Mouse (Mus musculus) intestine, embryonic 14.5 days (tissue): ENCODE data around the gene Atp11a. TPM values are rescaled to one million over a fixed set of nuclear protein-coding genes. Genes with fewer than 3 reads are reported as not detected.

Experiments used
- polyA plus RNA-seq: library from polyadenylated mRNA; unstranded; fragments of >200 nt; fragmentation: Nextera tagmentation; extraction: Ambion mirVana; gene quantifications from 2 replicates; pipeline ENCODE4 v1.2.1, GENCODE M21; 2014

Gene Atp11a
- polyA plus RNA-seq, 1 experiment from 2014 or later, result 26.4 TPM

Other genes starting within 250 kb of the Atp11a start
- gene Spaca7, start 184.0 kb upstream of the Atp11a start, polyA plus RNA-seq, result not detected in 2 replicates
- 49.9 and 53.9 TPM in 2 replicates for gene Tubgcp3, start 84.8 kb upstream of the Atp11a start, polyA plus RNA-seq
- 17.4 and 19.4 TPM in 2 replicates for gene Mcf2l, start 116.8 kb downstream of the Atp11a start, polyA plus RNA-seq